Mouse (Mus musculus) ES-E14 (cell line): Measurements from ENCODE around the gene 2310022B05Rik.

ENCODE experiments used
- CHD2 ChIP-seq: IDR thresholded peaks from 2 replicates; pipeline ENCODE4 v1.6.1; 2014; ENCODE audit warnings: mild to moderate bottlenecking, low read depth, low read length, inconsistent platforms
- HCFC1 ChIP-seq: IDR thresholded peaks from 2 replicates; pipeline ENCODE4 v1.6.1; 2012; ENCODE audit warnings: low read length, inconsistent platforms, borderline replicate concordance; ENCODE audit not compliant: insufficient read depth
- MAFK ChIP-seq: IDR thresholded peaks from 2 replicates; pipeline ENCODE4 v1.6.1; 2014; ENCODE audit warnings: mild to moderate bottlenecking, low read depth, low read length, inconsistent platforms; ENCODE audit not compliant: insufficient read depth
- ZNF384 ChIP-seq: IDR thresholded peaks from 2 replicates; pipeline ENCODE4 v1.6.1; 2012; ENCODE audit warnings: low read depth, low read length, inconsistent platforms

GRCm38 (mm10) chr8:124677486-124677885, 14.3 kb upstream of the 2310022B05Rik start:
- TF ChIP-seq MAFK = no peak
- TF ChIP-seq ZNF384 = no peak
- TF ChIP-seq HCFC1 = no peak
- TF ChIP-seq CHD2 = no peak
